Mouse (Mus musculus) stomach, embryonic 14.5 days (tissue): ENCODE results near the gene Dgkb. TPM values are rescaled to one million over a fixed set of nuclear protein-coding genes. Genes with fewer than 3 reads are reported as not detected.

Experiments
- ATAC-seq: fragments of 200-750 bp; cut with Nextera tagmentation; 2 replicates; pipeline ENCODE4 v1.8.0; 2017; ENCODE audit warnings: low read depth, moderate TSS enrichment; ENCODE audit not compliant: insufficient number of reproducible peaks, insufficient read depth, low FRiP score
- H3K27ac ChIP-seq: fragments of 300-500 bp; sonication (generic); 2 replicates; pipeline ENCODE4 v1.5.1; 2014; ENCODE audit warnings: mild to moderate bottlenecking, low read length, moderate library complexity, mixed read lengths
- H3K27me3 ChIP-seq: fragments of 300-500 bp; sonication (generic); 2 replicates; pipeline ENCODE4 v1.6.1; 2014; ENCODE audit warnings: low read length, control low read depth, mixed read lengths; ENCODE audit not compliant: control insufficient read depth, insufficient read depth
- H3K36me3 ChIP-seq: fragments of 300-500 bp; sonication (generic); 2 replicates; pipeline ENCODE4 v1.6.1; 2014; ENCODE audit warnings: mild to moderate bottlenecking, control low read depth, low read length, moderate library complexity, mixed read lengths; ENCODE audit not compliant: control insufficient read depth, insufficient read depth
- H3K4me1 ChIP-seq: fragments of 300-500 bp; sonication (generic); 2 replicates; pipeline ENCODE4 v1.6.1; 2014; ENCODE audit warnings: low read length, control low read depth, mixed read lengths; ENCODE audit not compliant: control insufficient read depth, insufficient read depth
- H3K4me2 ChIP-seq: fragments of 300-500 bp; sonication (generic); replicated peaks from 2 replicates; pipeline ENCODE4 v1.6.1; 2014; ENCODE audit warnings: low read depth, low read length, control low read depth
- H3K4me3 ChIP-seq: fragments of 300-500 bp; sonication (generic); 2 replicates; pipeline ENCODE4 v1.5.1; 2014; ENCODE audit warnings: low read depth, low read length, control low read depth
- H3K9ac ChIP-seq: fragments of 300-500 bp; sonication (generic); replicated peaks from 2 replicates; pipeline ENCODE4 v1.6.1; 2014; ENCODE audit warnings: low read depth, mild to moderate bottlenecking, control low read depth, low read length, moderate library complexity, mixed read lengths
- H3K9me3 ChIP-seq: fragments of 300-500 bp; sonication (generic); 2 replicates; pipeline ENCODE4 v1.6.1; 2016; ENCODE audit warnings: low read depth, low read length, control low read depth; ENCODE audit not compliant: control insufficient read depth
- WGBS: fragments of 180-500 bp; shearing (Covaris S2); extraction: QIAGEN DNeasy Blood & Tissue Kit; methylation state at CpG from one replicate; pipeline ENCODE4 v1.1.7; 2014; 5-methylcytosine and 5-hydroxymethylcytosine counted together
- polyA plus RNA-seq: library from polyadenylated mRNA; unstranded; fragments of >200 nt; fragmentation: Nextera tagmentation; extraction: Ambion mirVana; gene quantifications from 2 replicates; pipeline ENCODE4 v1.2.1, GENCODE M21; 2014

Dgkb gene
- polyA plus RNA-seq, 1 experiment from 2014 or later, result 1.6 TPM

GRCm38 (mm10) chr12:38545431-38545830 is 727.9 kb downstream of the Dgkb start:
- H3K36me3 ChIP-seq, result no peaks in the 10 kb centered on the region
- H3K27ac ChIP-seq, result no peak overlapping the region
- WGBS, result 77% methylated on average over 4 of the region's 4 CpGs
- no peak overlapping the region for H3K4me2 ChIP-seq
- H3K4me3 ChIP-seq, result no peak overlapping the region
- no peak for ATAC-seq
- H3K9ac ChIP-seq, result no peak overlapping the region
- no peaks in the 10 kb centered on the region for H3K9me3 ChIP-seq
- no peaks in the 10 kb centered on the region for H3K4me1 ChIP-seq
- no peaks in the 10 kb centered on the region for H3K27me3 ChIP-seq

GRCm38 (mm10) chr12:38577141-38577540 is 759.6 kb downstream of the Dgkb start:
- ATAC-seq, result no peak
- 65% methylated on average over 6 of the region's 6 CpGs for WGBS

GRCm38 (mm10) chr12:38579191-38579817 is 761.8 kb downstream of the Dgkb start:
- Histone ChIP-seq H3K27me3 (no peaks in the 10 kb centered on the region), H3K36me3 (no peaks in the 10 kb centered on the region), H3K9me3 (no peaks in the 10 kb centered on the region), H3K27ac (no peak overlapping the region), H3K9ac (no peak overlapping the region), H3K4me3 (no peak overlapping the region), H3K4me1 (no peaks in the 10 kb centered on the region), H3K4me2 (no peak overlapping the region)
- no peak for ATAC-seq
- WGBS, result 59% methylated on average over 5 of the region's 5 CpGs

More at GRCm38 (mm10) chr12:38577141-38577540, 759.6 kb downstream of the Dgkb start:
- Histone ChIP-seq H3K4me1 (no peaks in the 10 kb centered on the region), H3K4me3 (no peak overlapping the region), H3K9ac (no peak overlapping the region), H3K4me2 (no peak overlapping the region), H3K36me3 (no peaks in the 10 kb centered on the region), H3K9me3 (no peaks in the 10 kb centered on the region), H3K27me3 (no peaks in the 10 kb centered on the region), H3K27ac (no peak overlapping the region)

- WGBS, result 70% methylated on average over 4 of the region's 4 CpGs
These were observed 768.9 kb downstream of the Dgkb start for GRCm38 (mm10) chr12:38586368-38586865.

GRCm38 (mm10) chr12:38589951-38590350 is 772.4 kb downstream of the Dgkb start:
- Histone ChIP-seq H3K4me2 (no peak overlapping the region), H3K4me3 (no peak overlapping the region), H3K9me3 (no peaks in the 10 kb centered on the region), H3K27me3 (no peaks in the 10 kb centered on the region), H3K36me3 (no peaks in the 10 kb centered on the region), H3K9ac (no peak overlapping the region), H3K4me1 (0 out of 2 replicates have a peak, but pooled peaks cover 3% of the 10 kb centered on the region), H3K27ac (no peak overlapping the region)
- no peak for ATAC-seq

More at GRCm38 (mm10) chr12:38586368-38586865, 768.9 kb downstream of the Dgkb start:
- Histone ChIP-seq H3K9ac (no peak overlapping the region), H3K4me2 (no peak overlapping the region), H3K9me3 (no peaks in the 10 kb centered on the region), H3K36me3 (no peaks in the 10 kb centered on the region), H3K27ac (no peak overlapping the region), H3K27me3 (no peaks in the 10 kb centered on the region), H3K4me1 (no peaks in the 10 kb centered on the region), H3K4me3 (no peak overlapping the region)
- ATAC-seq, result no peak

GRCm38 (mm10) chr12:38593653-38594052 is 776.1 kb downstream of the Dgkb start:
- Histone ChIP-seq H3K27ac (no peak overlapping the region), H3K27me3 (no peaks in the 10 kb centered on the region), H3K4me1 (0 out of 2 replicates have a peak, but pooled peaks cover 13% of the 10 kb centered on the region), H3K4me2 (no peak overlapping the region), H3K9me3 (no peaks in the 10 kb centered on the region), H3K9ac (no peak overlapping the region), H3K4me3 (no peak overlapping the region), H3K36me3 (no peaks in the 10 kb centered on the region)
- 93% methylated on average over 2 of the region's 2 CpGs for WGBS
- ATAC-seq, result no peak

- Histone ChIP-seq H3K27ac (no peak overlapping the region), H3K36me3 (no peaks in the 10 kb centered on the region), H3K9me3 (no peaks in the 10 kb centered on the region), H3K27me3 (no peaks in the 10 kb centered on the region), H3K9ac (no peak overlapping the region), H3K4me1 (0 out of 2 replicates have a peak, but pooled peaks cover 13% of the 10 kb centered on the region), H3K4me3 (no peak overlapping the region), H3K4me2 (no peak overlapping the region)
- WGBS, result 28% methylated on average over 3 of the region's 3 CpGs
- ATAC-seq, result no peak
These were observed 776.5 kb downstream of the Dgkb start for GRCm38 (mm10) chr12:38594055-38594454.

GRCm38 (mm10) chr12:38596416-38597062 is 779.0 kb downstream of the Dgkb start:
- no peaks in the 10 kb centered on the region for H3K36me3 ChIP-seq
- no peak overlapping the region for H3K4me2 ChIP-seq
- WGBS, result 16% methylated on average over 7 of the region's 7 CpGs
- no peak overlapping the region for H3K9ac ChIP-seq
- no peaks in the 10 kb centered on the region for H3K9me3 ChIP-seq
- no peak overlapping the region for H3K27ac ChIP-seq
- no peaks in the 10 kb centered on the region for H3K27me3 ChIP-seq
- H3K4me1 ChIP-seq, result 0 out of 2 replicates have a peak, but pooled peaks cover 13% of the 10 kb centered on the region
- H3K4me3 ChIP-seq, result no peak overlapping the region
- no peak for ATAC-seq
